Mouse (Mus musculus): ENCODE data around the gene Cttnbp2. TPM values are rescaled to one million over a fixed set of nuclear protein-coding genes. Genes with fewer than 3 reads are reported as not detected.

Gene Cttnbp2
- total RNA-seq, 4 experiments from 2014 or later: 87.0 to 196 (median 107) TPM

GRCm38 (mm10) chr6:18467777-18468176 is 46.9 kb downstream of the Cttnbp2 start:
- no peak for DNase-seq

- no peak for DNase-seq
Measured at GRCm38 (mm10) chr6:18466227-18466626, 48.4 kb downstream of the Cttnbp2 start.

GRCm38 (mm10) chr6:18465626-18466025 is 49.0 kb downstream of the Cttnbp2 start:
- peak; percentile 73 for DNase-seq

GRCm38 (mm10) chr6:18459657-18460056 is 55.0 kb downstream of the Cttnbp2 start:
- no peak for DNase-seq

GRCm38 (mm10) chr6:18450551-18451193 is 64.0 kb downstream of the Cttnbp2 start:
- no peak for DNase-seq

GRCm38 (mm10) chr6:18448078-18448477 is 66.6 kb downstream of the Cttnbp2 start:
- no peak for DNase-seq

- no peak for DNase-seq
Measured at GRCm38 (mm10) chr6:18446917-18447316, 67.7 kb downstream of the Cttnbp2 start.

- no peak for DNase-seq
Measured at GRCm38 (mm10) chr6:18446359-18446758, 68.3 kb downstream of the Cttnbp2 start.

- DNase-seq: no peak
Measured at GRCm38 (mm10) chr6:18445747-18446146, 68.9 kb downstream of the Cttnbp2 start.

- no peak for DNase-seq
Measured at GRCm38 (mm10) chr6:18442303-18442702, 72.3 kb downstream of the Cttnbp2 start.

GRCm38 (mm10) chr6:18440918-18441532 is 73.6 kb downstream of the Cttnbp2 start:
- no peak for DNase-seq

GRCm38 (mm10) chr6:18436127-18436812 is 78.4 kb downstream of the Cttnbp2 start:
- DNase-seq: no peak

- DNase-seq: no peak
Measured at GRCm38 (mm10) chr6:18434828-18435531, 79.7 kb downstream of the Cttnbp2 start.

- no peak for DNase-seq
Measured at GRCm38 (mm10) chr6:18434355-18434754, 80.3 kb downstream of the Cttnbp2 start.

- no peak for DNase-seq
Measured at GRCm38 (mm10) chr6:18432362-18432761, 82.3 kb downstream of the Cttnbp2 start.

GRCm38 (mm10) chr6:18431891-18432290 is 82.8 kb downstream of the Cttnbp2 start:
- no peak for DNase-seq

- no peak for DNase-seq
Measured at GRCm38 (mm10) chr6:18430062-18430461, 84.6 kb downstream of the Cttnbp2 start.

GRCm38 (mm10) chr6:18424822-18425221 is 89.8 kb downstream of the Cttnbp2 start:
- DNase-seq: no peak

GRCm38 (mm10) chr6:18424367-18424766 is 90.3 kb downstream of the Cttnbp2 start:
- DNase-seq: no peak

GRCm38 (mm10) chr6:18423112-18423511 is 91.5 kb downstream of the Cttnbp2 start:
- no peak for DNase-seq

- no peak for DNase-seq
Measured at GRCm38 (mm10) chr6:18421561-18421960, 93.1 kb downstream of the Cttnbp2 start.

- no peak for DNase-seq
Measured at GRCm38 (mm10) chr6:18420660-18421059, 94.0 kb downstream of the Cttnbp2 start.

GRCm38 (mm10) chr6:18417866-18418454 is 96.7 kb downstream of the Cttnbp2 start:
- DNase-seq: no peak

Data from adrenal gland, adult 8-10 months (tissue).